Comparison of ENCODE assay signal across 9 mouse cellular contexts in the genomic region with DNA sequence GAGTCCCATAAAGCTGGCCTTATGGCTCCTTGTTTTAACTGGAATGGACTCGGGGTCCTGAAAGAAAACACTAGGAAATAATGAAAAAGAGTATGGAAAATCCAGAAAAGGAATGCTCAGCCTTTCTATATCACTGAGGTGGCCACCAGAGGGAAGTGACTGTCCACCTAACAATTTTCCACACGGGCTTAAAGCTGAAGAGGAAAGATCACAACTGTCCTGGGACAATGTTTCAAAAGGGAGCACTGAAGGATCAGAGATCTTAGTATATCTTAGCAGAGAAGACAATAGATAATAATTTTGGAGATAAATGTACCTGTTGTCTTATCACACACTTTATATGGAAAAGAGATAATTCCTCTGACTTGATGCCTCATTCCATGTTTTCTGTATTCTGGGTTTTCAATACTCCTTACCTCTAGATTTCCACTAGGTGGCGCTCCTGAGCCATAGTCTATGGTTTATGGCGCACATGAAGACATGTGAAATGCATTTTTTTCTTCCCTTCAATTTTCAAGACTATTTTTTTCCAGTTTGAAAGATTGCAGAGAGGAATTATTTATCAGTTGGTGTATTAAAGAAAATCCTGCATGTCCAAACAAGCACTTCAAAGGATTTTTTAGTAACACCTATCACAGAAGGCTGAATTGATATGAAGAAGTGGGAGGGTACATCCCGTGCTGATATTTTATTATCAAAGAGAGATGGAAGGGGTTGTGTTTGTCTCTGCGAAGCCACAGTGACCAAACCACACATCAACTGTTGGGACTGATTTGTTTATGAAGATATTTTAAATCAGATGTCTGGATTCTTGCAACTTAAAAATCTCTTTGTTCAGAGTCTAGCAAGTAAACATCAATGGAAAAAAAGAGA.
DNase-seq lines count a peak whose midpoint lies in the region; ATAC-seq and TF ChIP-seq lines count a peak whose summit lies in the region.
"Had no signal": no experiment of that assay in that cellular context is flagged by ENCODE, and none has a peak within 500 bp of the region (broad histone marks: within the 10 kb centered on the region; RNA-seq: fewer than 3 reads in every experiment).

No protein-coding gene starts in this region.

- H3K27me3 ChIP-seq in forebrain, embryonic 16.5 days (replicated peaks; ENCODE audit: control insufficient read depth, insufficient read depth, low read length) = no peaks in the 10 kb centered on the region
- no peaks in the 10 kb centered on the region for H3K27me3 ChIP-seq in kidney, adult 2 months (replicated peaks; ENCODE audit: control insufficient read depth, insufficient read depth, low read length)
- H3K27me3 ChIP-seq in midbrain, postnatal 0 days (ENCODE audit: insufficient read depth, low read length) = no peaks in the 10 kb centered on the region
- H3K27me3 ChIP-seq: embryonic facial prominence, embryonic 15.5 days had no signal

- 0 out of 2 replicates have a peak, but pooled peaks have one; percentile 14 for TF ChIP-seq CTCF in kidney, adult 2 months (conservative IDR thresholded peaks at IDR 0.05; ENCODE audit: insufficient read depth, insufficient read length, low read depth, low read length)
- peak; percentile 92 for TF ChIP-seq CTCF in midbrain, postnatal 0 days (IDR thresholded peaks at IDR 0.05)

- H3K4me3 ChIP-seq in forebrain, embryonic 16.5 days (replicated peaks; ENCODE audit: low read length) = no peak overlapping the region
- H3K4me3 ChIP-seq in kidney, adult 2 months (ENCODE audit: insufficient read depth, low read depth, low read length) = no peak overlapping the region
- H3K4me3 ChIP-seq in midbrain, postnatal 0 days (ENCODE audit: low read depth, low read length) = no peak overlapping the region
- H3K4me3 ChIP-seq: embryonic facial prominence, embryonic 15.5 days had no signal

- WGBS in forebrain, embryonic 16.5 days = 38% methylated on average over 6 of the region's 6 CpGs
- 33% methylated on average over 6 of the region's 6 CpGs for WGBS in kidney, adult 2 months
- 31% methylated on average over 6 of the region's 6 CpGs for WGBS in midbrain, postnatal 0 days

- no peaks in the 10 kb centered on the region for H3K9me3 ChIP-seq in forebrain, embryonic 16.5 days (ENCODE audit: control insufficient read depth, low read length)
- no peaks in the 10 kb centered on the region for H3K9me3 ChIP-seq in midbrain, postnatal 0 days (ENCODE audit: low read length)
- H3K9me3 ChIP-seq: embryonic facial prominence, embryonic 15.5 days had no signal

- H3K4me1 ChIP-seq in forebrain, embryonic 16.5 days (replicated peaks; ENCODE audit: control insufficient read depth, insufficient read depth, low read length) = 0 out of 2 replicates have a peak, but pooled peaks cover 2% of the 10 kb centered on the region
- no peaks in the 10 kb centered on the region for H3K4me1 ChIP-seq in kidney, adult 2 months (ENCODE audit: control insufficient read depth, insufficient read depth, low read length)
- H3K4me1 ChIP-seq in midbrain, postnatal 0 days (ENCODE audit: insufficient read depth, low read length) = no peaks in the 10 kb centered on the region; the same call in 1 of the 2 replicates
- H3K4me1 ChIP-seq: embryonic facial prominence, embryonic 15.5 days had no signal

- no peak overlapping the region for H3K4me2 ChIP-seq in forebrain, embryonic 16.5 days (ENCODE audit: low read length)
- no peak overlapping the region for H3K4me2 ChIP-seq in midbrain, postnatal 0 days (ENCODE audit: low read depth, low read length, poor library complexity, severe bottlenecking)
- H3K4me2 ChIP-seq: embryonic facial prominence, embryonic 15.5 days had no signal

- peak; percentile 78 for ATAC-seq in forebrain, embryonic 16.5 days
- peak; percentile 77 for ATAC-seq in midbrain, postnatal 0 days (ENCODE audit: low FRiP score)

- TF ChIP-seq POLR2A in kidney, adult 2 months (IDR thresholded peaks at IDR 0.05; ENCODE audit: low read depth, low read length) = no peak

- DNase-seq in urinary bladder, postnatal 36 days (ENCODE audit: low spot score in 2 of 2) = peak; percentile 26 to 36
- DNase-seq in urinary bladder, adult 2 months (ENCODE audit: low spot score) = no peak
- peak; percentile 41 for DNase-seq in cerebellum, adult 11-12 months
- DNase-seq in kidney, adult 2 months = peak; percentile 69
- peak; percentile 51 to 74 for DNase-seq in left cerebral cortex, postnatal 36 days (ENCODE audit: low spot score in 2 of 2)
- peak; percentile 93 for DNase-seq in midbrain, postnatal 0 days (ENCODE audit: low spot score)
- peak; percentile 79 for DNase-seq in telencephalon, adult 2 months (ENCODE audit: low read depth, low spot score)

- H3K27ac ChIP-seq in forebrain, embryonic 16.5 days (ENCODE audit: low read length) = no peak overlapping the region
- no peak overlapping the region for H3K27ac ChIP-seq in kidney, adult 2 months (ENCODE audit: insufficient read depth, low read depth, low read length)
- no peak overlapping the region for H3K27ac ChIP-seq in midbrain, postnatal 0 days (ENCODE audit: low read depth, low read length)
- H3K27ac ChIP-seq: embryonic facial prominence, embryonic 15.5 days had no signal

- no peaks in the 10 kb centered on the region for H3K36me3 ChIP-seq in forebrain, embryonic 16.5 days (ENCODE audit: control insufficient read depth, insufficient read depth)
- H3K36me3 ChIP-seq in kidney, adult 2 months (ENCODE audit: control insufficient read depth, insufficient read depth, low read length) = no peaks in the 10 kb centered on the region
- H3K36me3 ChIP-seq in midbrain, postnatal 0 days (ENCODE audit: insufficient read depth, low read length) = no peaks in the 10 kb centered on the region
- H3K36me3 ChIP-seq: embryonic facial prominence, embryonic 15.5 days had no signal

- intact Hi-C loops in left cerebral cortex, postnatal 36 days (cut with DNase I) = loop anchor here (2.0 to 5.0 kb wide), 2 partner anchors 668 to 734 kb away; partner anchors contain the start of gene Chst2

- H3K9ac ChIP-seq in forebrain, embryonic 16.5 days (replicated peaks; ENCODE audit: low read depth, low read length) = no peak overlapping the region
- no peak overlapping the region for H3K9ac ChIP-seq in midbrain, postnatal 0 days (replicated peaks; ENCODE audit: low read length, poor library complexity, severe bottlenecking)
- H3K9ac ChIP-seq: embryonic facial prominence, embryonic 15.5 days had no signal
